Mouse (Mus musculus) activated CD4-positive, CD25-positive, alpha-beta regulatory T cell, adult 9 weeks (primary cell): ENCODE measurements around the gene Yod1. TPM values are rescaled to one million over a fixed set of nuclear protein-coding genes. Genes with fewer than 3 reads are reported as not detected.

Source experiments
- polyA plus RNA-seq: library from polyadenylated mRNA; unstranded; fragments of 100-300 nt; shearing (Covaris generic); gene quantifications from one replicate; pipeline ENCODE4 v1.2.1, GENCODE M21; 2017

Gene Yod1
- 5.8 TPM for polyA plus RNA-seq

DNA sequence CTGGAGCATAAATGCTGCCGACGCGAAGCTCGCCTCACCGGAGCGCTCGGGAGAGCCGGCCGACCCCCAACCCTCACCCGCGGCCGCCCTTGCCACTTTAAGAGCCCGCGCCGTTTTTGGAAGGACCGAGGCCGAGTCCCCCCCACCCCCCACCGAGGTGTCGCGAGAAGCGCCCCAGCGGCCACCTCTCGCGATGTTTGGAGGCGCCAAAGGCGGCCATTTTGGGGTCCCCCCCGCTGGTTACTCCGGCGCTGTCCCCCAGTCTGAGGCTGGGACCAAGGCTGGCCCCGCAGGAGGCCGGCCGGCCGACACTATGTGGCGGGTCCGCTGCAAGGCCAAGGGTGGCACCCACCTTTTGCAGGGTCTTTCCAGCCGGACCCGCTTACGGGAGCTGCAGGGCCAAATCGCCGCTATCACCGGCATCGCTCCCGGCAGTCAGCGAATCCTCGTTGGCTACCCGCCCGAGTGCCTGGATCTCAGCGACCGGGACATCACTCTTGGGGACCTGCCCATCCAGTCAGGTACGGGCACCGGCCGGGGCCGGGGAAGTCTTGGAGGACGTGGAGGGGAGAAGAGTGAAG is at the start of gene Yod1:
Yod1 (plus strand) TSS at position 37 of the 581 bp plus-strand sequence.

GRCm38 (mm10) chr1:130715561-130716217 is 1.4 kb upstream of the Yod1 start, which contains the start of gene Gm29427:
Gm29427 (minus strand) TSS chr1:130715799.

GRCm38 (mm10) chr1:130729153-130729552 is 12.0 kb downstream of the Yod1 start, which contains the start of gene Pfkfb2:
Pfkfb2 (minus strand) TSS chr1:130729253.

DNA sequence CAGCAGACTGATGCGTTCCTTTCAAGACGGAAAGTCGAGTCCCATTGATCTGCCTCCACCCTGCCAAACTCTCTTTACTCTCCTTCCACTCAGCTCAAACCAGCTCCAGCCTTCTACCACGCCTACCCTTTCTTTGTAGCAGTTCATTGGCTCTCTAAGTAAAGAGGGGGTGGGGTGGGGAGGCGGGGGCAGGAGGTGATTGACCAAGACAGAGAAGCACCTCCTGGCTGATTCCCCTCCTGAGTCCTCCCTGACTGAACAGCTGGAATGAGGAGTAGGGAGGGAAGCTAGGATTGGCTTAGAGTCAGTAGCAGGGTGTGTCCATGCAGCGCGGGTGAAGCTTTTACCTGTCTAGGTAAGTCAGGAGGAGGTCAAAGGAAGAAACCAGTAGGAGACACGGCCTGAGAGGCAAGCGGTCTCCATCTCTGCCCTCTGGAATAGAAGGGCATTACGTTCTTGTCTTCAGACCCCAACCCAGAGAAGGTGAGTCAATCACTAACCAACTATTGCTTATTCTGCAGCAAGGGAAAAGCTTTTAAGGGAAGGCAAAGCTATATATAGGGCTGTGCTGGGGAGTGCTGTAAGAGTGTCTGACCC is 14.7 kb downstream of the Yod1 start, which contains the start of gene AA986860:
AA986860 (plus strand) TSS at position 236 of the 597 bp plus-strand sequence.

Other genes starting within 250 kb of the Yod1 start
- gene Zp3r, start 87.7 kb upstream of the Yod1 start, polyA plus RNA-seq = not detected
- gene C4bp, start 55.7 kb upstream of the Yod1 start, polyA plus RNA-seq = not detected
- gene Gm29427, start 1.5 kb upstream of the Yod1 start, polyA plus RNA-seq = not detected
- gene Pfkfb2, start 11.9 kb downstream of the Yod1 start, polyA plus RNA-seq = 4.9 TPM
- gene AA986860, start 14.6 kb downstream of the Yod1 start, polyA plus RNA-seq = 0.45 TPM
- gene Fcamr, start 83.6 kb downstream of the Yod1 start, polyA plus RNA-seq = 0.32 TPM
- 0.26 TPM for gene Pigr, start 109.4 kb downstream of the Yod1 start, polyA plus RNA-seq
- gene Fcmr, start 148.3 kb downstream of the Yod1 start, polyA plus RNA-seq = 4.7 TPM
- not detected for gene Il24, start 170.1 kb downstream of the Yod1 start, polyA plus RNA-seq
- not detected for gene Il20, start 194.1 kb downstream of the Yod1 start, polyA plus RNA-seq
- not detected for gene Il19, start 222.8 kb downstream of the Yod1 start, polyA plus RNA-seq